Comparison of ENCODE assay signal across 8 mouse cellular contexts in genomic region chr5:122731991-122732673, GRCm38 (mm10). TPM values are rescaled to one million over a fixed set of nuclear protein-coding genes. Genes with fewer than 3 reads are reported as not detected.
A peak's percentile ranks its signal among the peaks of the same experiment; 100 is the strongest.
DNase-seq lines count a peak whose midpoint lies in the region; ATAC-seq and TF ChIP-seq lines count a peak whose summit lies in the region.

No protein-coding gene starts in this region.

- WGBS in embryonic facial prominence, embryonic 13.5 days, result 24% methylated on average over 15 of the region's 15 CpGs
- WGBS in intestine, embryonic 16.5 days, result 27% methylated on average over 15 of the region's 15 CpGs
- WGBS in liver, postnatal 0 days (ENCODE audit: insufficient replicate concordance), result 18% methylated on average over 15 of the region's 15 CpGs
- 24% methylated on average over 15 of the region's 15 CpGs for WGBS in stomach, postnatal 0 days

- H3K9ac ChIP-seq in embryonic facial prominence, embryonic 13.5 days, result peak overlapping the region; percentile 46
- 0 out of 2 replicates have a peak overlapping the region, but pooled peaks have one; percentile 21 for H3K9ac ChIP-seq in intestine, embryonic 16.5 days (ENCODE audit: low read depth, low read length)
- H3K9ac ChIP-seq in liver, postnatal 0 days (replicated peaks), result peak overlapping the region; percentile 21; the same call in 1 of the 2 replicates
- no peak overlapping the region; the same call in 1 of the 2 replicates for H3K9ac ChIP-seq in stomach, postnatal 0 days (ENCODE audit: low read length)

- TF ChIP-seq EP300 in liver, postnatal 0 days (IDR thresholded peaks at IDR 0.05; ENCODE audit: low read depth), result no peak
- no peak for TF ChIP-seq EP300 in stomach, postnatal 0 days (optimal IDR thresholded peaks at IDR 0.05)

- peak overlapping the region; percentile 42 for H3K4me2 ChIP-seq in embryonic facial prominence, embryonic 13.5 days
- peak overlapping the region; percentile 20; the same call in 1 of the 2 replicates for H3K4me2 ChIP-seq in intestine, embryonic 16.5 days (ENCODE audit: low read depth, low read length)
- H3K4me2 ChIP-seq in liver, postnatal 0 days (ENCODE audit: low read depth, low read length), result peak overlapping the region; percentile 34
- H3K4me2 ChIP-seq in stomach, postnatal 0 days (replicated peaks; ENCODE audit: low read depth), result peak overlapping the region; percentile 12; the same call in 1 of the 2 replicates

- H3K36me3 ChIP-seq in embryonic facial prominence, embryonic 13.5 days, result peaks cover 24% of the 10 kb centered on the region
- H3K36me3 ChIP-seq in intestine, embryonic 16.5 days (ENCODE audit: control insufficient read depth, insufficient read depth, low read length), result no peaks in the 10 kb centered on the region
- H3K36me3 ChIP-seq in liver, postnatal 0 days (replicated peaks; ENCODE audit: insufficient read depth, low read length), result peaks cover 10% of the 10 kb centered on the region
- no peaks in the 10 kb centered on the region; the same call in 1 of the 2 replicates for H3K36me3 ChIP-seq in stomach, postnatal 0 days (ENCODE audit: control insufficient read depth, insufficient read depth, low read length)

- ATAC-seq in embryonic facial prominence, embryonic 13.5 days (ENCODE audit: insufficient number of reproducible peaks, insufficient read depth, low FRiP score, low TSS enrichment, low read depth), result no peak
- peak; percentile 73 for ATAC-seq in intestine, embryonic 16.5 days
- ATAC-seq in liver, postnatal 0 days, result peak; percentile 40
- ATAC-seq in stomach, postnatal 0 days (ENCODE audit: low FRiP score, low TSS enrichment), result peak; percentile 41; the same call in 1 of the 2 replicates

- intact Hi-C loops in heart, postnatal 25 days (cut with DNase I), result no loop called here

- H3K4me1 ChIP-seq in embryonic facial prominence, embryonic 13.5 days, result peaks cover 27% of the 10 kb centered on the region
- H3K4me1 ChIP-seq in intestine, embryonic 16.5 days (ENCODE audit: control insufficient read depth, insufficient read depth, low read length), result peaks cover 19% of the 10 kb centered on the region
- peaks cover 17% of the 10 kb centered on the region for H3K4me1 ChIP-seq in liver, postnatal 0 days (ENCODE audit: insufficient read depth)
- H3K4me1 ChIP-seq in stomach, postnatal 0 days (replicated peaks; ENCODE audit: control insufficient read depth, insufficient read depth), result no peaks in the 10 kb centered on the region

- DNase-seq in heart, adult 11 months, result peak; percentile 96
- DNase-seq in heart, postnatal 25 days (ENCODE audit: low spot score), result no peak
- peak; percentile 46 for DNase-seq in liver, postnatal 0 days
- no peak for DNase-seq in stomach, postnatal 0 days (ENCODE audit: low spot score)
- DNase-seq in gastrocnemius, postnatal 4 days (ENCODE audit: low spot score in 2 of 2), result no peak
- DNase-seq in gastrocnemius, postnatal 10 days, result no peak

- no peaks in the 10 kb centered on the region for H3K27me3 ChIP-seq in embryonic facial prominence, embryonic 13.5 days
- H3K27me3 ChIP-seq in intestine, embryonic 16.5 days (replicated peaks; ENCODE audit: control insufficient read depth, insufficient read depth, low read length), result no peaks in the 10 kb centered on the region
- H3K27me3 ChIP-seq in liver, postnatal 0 days (ENCODE audit: insufficient read depth, low read length), result no peaks in the 10 kb centered on the region
- H3K27me3 ChIP-seq in stomach, postnatal 0 days (ENCODE audit: control insufficient read depth, insufficient read depth, low read length), result no peaks in the 10 kb centered on the region; the same call in 1 of the 2 replicates

- no peaks in the 10 kb centered on the region for H3K9me3 ChIP-seq in embryonic facial prominence, embryonic 13.5 days
- H3K9me3 ChIP-seq in intestine, embryonic 16.5 days (ENCODE audit: control insufficient read depth, low read length), result no peaks in the 10 kb centered on the region
- no peaks in the 10 kb centered on the region for H3K9me3 ChIP-seq in liver, postnatal 0 days (ENCODE audit: low read length)
- no peaks in the 10 kb centered on the region for H3K9me3 ChIP-seq in stomach, postnatal 0 days (ENCODE audit: control insufficient read depth, low read length)

- H3K4me3 ChIP-seq in embryonic facial prominence, embryonic 13.5 days, result no peak overlapping the region
- H3K4me3 ChIP-seq in intestine, embryonic 16.5 days (ENCODE audit: low read length), result no peak overlapping the region
- no peak overlapping the region for H3K4me3 ChIP-seq in liver, postnatal 0 days (ENCODE audit: low read depth, low read length)
- H3K4me3 ChIP-seq in stomach, postnatal 0 days (ENCODE audit: low read depth, low read length), result no peak overlapping the region

- TF ChIP-seq CTCF in liver, postnatal 0 days (IDR thresholded peaks at IDR 0.05; ENCODE audit: low read depth), result no peak
- no peak for TF ChIP-seq CTCF in stomach, postnatal 0 days (IDR thresholded peaks at IDR 0.05; ENCODE audit: low read depth)

- H3K27ac ChIP-seq in embryonic facial prominence, embryonic 13.5 days, result peak overlapping the region; percentile 83
- peak overlapping the region; percentile 68 for H3K27ac ChIP-seq in intestine, embryonic 16.5 days (ENCODE audit: low read length)
- H3K27ac ChIP-seq in liver, postnatal 0 days (ENCODE audit: low read depth), result peak overlapping the region; percentile 82
- H3K27ac ChIP-seq in stomach, postnatal 0 days (replicated peaks), result peak overlapping the region; percentile 69

RNA-seq across cellular contexts. Expression of gene P2rx4, which starts 24.8 kb away (rescaled TPM):
- 10 to 100 TPM; 14.3 to 15.5 TPM for total RNA-seq in heart, postnatal 25 days (2021)
- polyA plus RNA-seq in embryonic facial prominence, embryonic 13.5 days (2015; fragmentation: Nextera tagmentation; extraction: Ambion mirVana), result 13.2 and 16.9 TPM in 2 replicates
- 59.6 and 62.6 TPM in 2 replicates for polyA plus RNA-seq in intestine, embryonic 16.5 days (2015; fragmentation: Nextera tagmentation; extraction: Ambion mirVana)
- polyA plus RNA-seq in liver, postnatal 0 days (2015; fragmentation: Nextera tagmentation; extraction: Ambion mirVana), result 36.0 and 36.2 TPM in 2 replicates
- polyA plus RNA-seq in stomach, postnatal 0 days (2015; fragmentation: Nextera tagmentation; extraction: Ambion mirVana), result 22.8 and 24.7 TPM in 2 replicates
- total RNA-seq in gastrocnemius, postnatal 4 days (2021), result 10 to 100 TPM; 13.4 to 15.4 TPM
- 1 to 10 TPM; 6.2 to 9.6 TPM for total RNA-seq in gastrocnemius, postnatal 10 days (2021)

RNA-seq across cellular contexts. Expression of gene Camkk2, which starts 47.1 kb away (rescaled TPM):
- total RNA-seq in heart, postnatal 25 days (2021), result 10 to 100 TPM; 11.0 to 11.4 TPM
- polyA plus RNA-seq in embryonic facial prominence, embryonic 13.5 days (2015; fragmentation: Nextera tagmentation; extraction: Ambion mirVana), result 39.9 and 47.3 TPM in 2 replicates
- polyA plus RNA-seq in intestine, embryonic 16.5 days (2015; fragmentation: Nextera tagmentation; extraction: Ambion mirVana), result 15.0 and 17.1 TPM in 2 replicates
- polyA plus RNA-seq in liver, postnatal 0 days (2015; fragmentation: Nextera tagmentation; extraction: Ambion mirVana), result 9.7 and 10.6 TPM in 2 replicates
- polyA plus RNA-seq in stomach, postnatal 0 days (2015; fragmentation: Nextera tagmentation; extraction: Ambion mirVana), result 16.3 and 16.6 TPM in 2 replicates
- 10 to 100 TPM; 21.1 to 22.5 TPM for total RNA-seq in gastrocnemius, postnatal 4 days (2021)
- 10 to 100 TPM in 1 of 2 experiments, 1 to 10 TPM in 1; 9.7 to 15.6 TPM for total RNA-seq in gastrocnemius, postnatal 10 days (2021)

Comparison
In these comparisons a context has a peak if more than half of its experiments do, and no peak if none do; other contexts are left out.
1. DNase-seq: peak in heart, adult 11 months (single experiment) and liver, postnatal 0 days (single experiment); none in heart, postnatal 25 days (single experiment), stomach, postnatal 0 days (single experiment), gastrocnemius, postnatal 4 days (0 of 2) and gastrocnemius, postnatal 10 days (single experiment).
2. Peak in every context shown above with its lines, with median percentiles within 50 percentile points of each other: H3K27ac ChIP-seq and H3K4me2 ChIP-seq.